Mouse (Mus musculus): Measurements from ENCODE around the gene Plin5. TPM values are rescaled to one million over a fixed set of nuclear protein-coding genes. Genes with fewer than 3 reads are reported as not detected.
"Not testable (repeated sequence)": the region's sequence is repeated elsewhere in the genome, so short reads cannot be mapped to it uniquely, and the experiment has no call there.

The Plin5 gene
- polyA plus RNA-seq, 1 experiment from 2014 or later = 1.2 TPM

DNA sequence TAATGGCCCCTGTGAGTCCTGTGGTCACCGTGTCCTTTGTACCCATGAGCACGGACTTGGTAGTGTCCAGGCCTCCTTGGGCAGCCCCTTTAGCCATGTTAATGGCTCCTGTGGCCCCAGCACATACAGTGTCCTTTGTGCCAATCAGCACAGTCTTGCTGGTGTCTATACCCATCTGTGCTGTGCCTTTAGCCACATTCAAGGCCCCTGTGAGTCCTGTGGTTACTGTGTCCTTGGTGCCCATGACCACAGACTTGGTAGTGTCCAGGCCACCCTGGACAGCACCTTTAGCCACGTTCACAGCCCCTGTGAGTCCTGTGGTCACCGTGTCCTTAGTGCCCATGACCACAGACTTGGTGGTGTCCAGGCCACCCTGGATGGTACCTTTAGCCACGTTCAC is 12.6 kb downstream of the Plin5 start:
- not testable (repeated sequence) for H3K4me3 ChIP-seq (replicated peaks); H3K27ac ChIP-seq (replicated peaks); H3K9me3 ChIP-seq (replicated peaks); H3K27me3 ChIP-seq; ATAC-seq (ENCODE audit: insufficient number of reproducible peaks, low FRiP score, low TSS enrichment, low read depth); H3K4me1 ChIP-seq; H3K9ac ChIP-seq; H3K4me2 ChIP-seq (replicated peaks)
- H3K36me3 ChIP-seq = peaks cover 40% of the 10 kb centered on the region
- WGBS = 92% methylated on average over 2 of the region's 5 CpGs

DNA sequence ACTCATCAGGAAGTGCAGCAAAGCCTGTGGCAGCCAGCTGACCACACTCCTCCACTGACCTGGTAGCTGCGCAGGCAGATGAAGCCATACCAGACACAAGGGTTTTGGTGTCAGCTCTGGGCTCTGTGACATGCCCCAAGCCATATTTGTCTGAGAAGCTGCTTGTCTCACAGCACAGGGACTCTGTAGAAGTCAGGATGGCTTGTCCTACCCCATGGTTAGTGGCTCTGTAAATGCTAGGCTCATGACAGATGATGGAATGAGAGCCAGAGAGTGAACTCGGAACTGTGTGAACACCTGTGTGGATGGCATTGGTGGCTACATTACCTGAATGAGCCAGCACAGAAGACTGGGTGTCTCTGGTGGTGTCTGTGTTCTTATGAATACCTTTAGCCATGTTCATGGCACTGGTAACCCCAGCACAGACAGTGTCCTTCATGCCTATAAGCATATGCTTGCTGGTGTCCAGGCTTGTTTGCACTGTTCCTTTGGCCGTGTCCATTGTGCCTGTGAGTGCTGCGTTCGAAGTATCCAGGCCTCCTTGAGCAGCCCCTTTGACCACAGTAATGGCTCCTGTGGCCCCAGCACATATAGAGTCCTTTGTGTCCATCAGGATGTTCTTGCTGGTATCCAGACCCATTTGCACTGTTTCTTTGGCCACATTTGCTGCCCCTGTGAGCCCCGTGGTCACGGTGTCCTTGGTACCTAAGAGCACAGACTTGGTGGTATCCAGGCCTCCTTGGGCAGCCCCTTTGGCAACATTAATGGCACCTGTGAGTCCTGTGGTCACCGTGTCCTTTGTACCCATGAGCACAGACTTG is 13.7 kb downstream of the Plin5 start:
- 93% methylated on average over 8 of the region's 8 CpGs for WGBS
- Histone ChIP-seq H3K36me3 (peaks cover 49% of the 10 kb centered on the region), H3K4me2 (replicated peaks) (no peak overlapping the region), H3K9me3 (replicated peaks) (no peaks in the 10 kb centered on the region), H3K4me3 (replicated peaks) (no peak overlapping the region), H3K4me1 (no peaks in the 10 kb centered on the region), H3K27me3 (no peaks in the 10 kb centered on the region), H3K9ac (no peak overlapping the region), H3K27ac (replicated peaks) (no peak overlapping the region)
- ATAC-seq (ENCODE audit: insufficient number of reproducible peaks, low FRiP score, low TSS enrichment, low read depth) = no peak

DNA sequence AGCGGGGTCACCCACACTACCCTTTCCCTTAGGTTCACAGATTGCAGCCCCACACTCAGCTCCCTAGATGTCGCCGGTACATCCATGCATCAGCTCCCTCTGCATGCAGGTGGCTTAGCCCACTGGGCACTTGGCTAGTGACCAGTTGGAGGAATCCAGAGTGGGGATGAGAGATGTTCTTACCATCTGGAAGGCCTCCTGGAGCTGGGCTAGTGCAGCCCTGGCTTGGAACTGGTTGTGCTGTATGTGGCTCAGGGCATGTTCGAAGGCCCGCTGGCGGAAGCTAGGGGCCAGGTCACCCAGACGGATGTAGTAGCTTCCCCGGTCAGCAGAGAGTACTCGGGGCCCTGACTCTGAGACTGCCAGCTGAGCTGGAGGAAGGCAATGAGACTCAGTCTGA is 14.5 kb downstream of the Plin5 start:
- Histone ChIP-seq H3K4me3 (replicated peaks) (no peak overlapping the region), H3K4me1 (no peaks in the 10 kb centered on the region), H3K9me3 (replicated peaks) (no peaks in the 10 kb centered on the region), H3K27me3 (no peaks in the 10 kb centered on the region), H3K27ac (replicated peaks) (no peak overlapping the region), H3K36me3 (peaks cover 56% of the 10 kb centered on the region), H3K4me2 (replicated peaks) (no peak overlapping the region), H3K9ac (no peak overlapping the region)
- no peak for ATAC-seq (ENCODE audit: insufficient number of reproducible peaks, low FRiP score, low TSS enrichment, low read depth)
- 94% methylated on average over 9 of the region's 9 CpGs for WGBS

DNA sequence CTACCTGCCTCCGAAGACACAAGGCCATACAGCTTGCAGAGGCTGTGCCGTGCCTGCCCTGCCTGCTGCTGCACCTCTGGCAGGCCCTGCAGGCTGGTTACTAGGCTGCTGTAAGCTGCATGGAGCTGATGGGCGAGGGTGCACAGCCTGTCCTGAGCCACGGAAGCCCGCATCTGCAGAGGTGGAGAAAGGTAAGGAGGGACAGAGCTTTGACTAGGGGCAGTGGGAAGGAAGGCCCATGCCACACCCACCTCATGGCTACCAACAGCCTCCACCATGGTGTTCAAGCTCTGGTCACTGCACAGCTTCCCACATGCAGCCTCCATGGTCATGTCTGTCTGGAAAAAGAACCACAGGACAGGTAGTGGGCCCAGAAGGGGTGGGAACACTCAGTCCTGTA is 15.2 kb downstream of the Plin5 start:
- 84% methylated on average over 5 of the region's 5 CpGs for WGBS
- peaks cover 64% of the 10 kb centered on the region for H3K36me3 ChIP-seq
- H3K27me3 ChIP-seq = no peaks in the 10 kb centered on the region
- H3K9me3 ChIP-seq (replicated peaks) = no peaks in the 10 kb centered on the region
- H3K4me1 ChIP-seq = no peaks in the 10 kb centered on the region
- no peak overlapping the region for H3K4me2 ChIP-seq (replicated peaks)
- H3K4me3 ChIP-seq (replicated peaks) = no peak overlapping the region
- ATAC-seq (ENCODE audit: insufficient number of reproducible peaks, low FRiP score, low TSS enrichment, low read depth) = no peak
- no peak overlapping the region for H3K27ac ChIP-seq (replicated peaks)
- no peak overlapping the region for H3K9ac ChIP-seq

DNA sequence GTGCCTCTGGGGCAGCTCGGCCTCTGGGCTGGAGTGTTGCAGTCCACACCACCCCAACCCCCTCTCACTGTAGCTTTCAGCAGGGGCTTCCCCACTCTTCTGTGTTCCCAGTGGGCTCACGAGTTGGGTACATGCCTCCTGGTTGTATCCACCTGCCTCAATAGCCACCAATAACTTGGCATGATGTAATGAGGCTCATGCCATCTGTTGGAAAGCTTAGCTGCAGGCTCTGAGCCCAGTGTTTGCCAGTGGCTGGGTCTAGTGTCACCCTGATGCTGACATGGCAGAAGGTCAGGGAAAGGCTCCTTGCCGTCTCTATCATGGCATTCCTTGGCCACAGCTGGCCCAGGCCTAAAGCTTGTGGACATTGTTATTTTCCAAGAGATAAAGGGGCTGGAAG is 16.6 kb downstream of the Plin5 start:
- H3K4me1 ChIP-seq = no peaks in the 10 kb centered on the region
- H3K9ac ChIP-seq = no peak overlapping the region
- no peak overlapping the region for H3K27ac ChIP-seq (replicated peaks)
- 91% methylated on average over 3 of the region's 3 CpGs for WGBS
- no peak overlapping the region for H3K4me3 ChIP-seq (replicated peaks)
- no peaks in the 10 kb centered on the region for H3K9me3 ChIP-seq (replicated peaks)
- H3K27me3 ChIP-seq = no peaks in the 10 kb centered on the region
- peaks cover 78% of the 10 kb centered on the region for H3K36me3 ChIP-seq
- H3K4me2 ChIP-seq (replicated peaks) = no peak overlapping the region
- ATAC-seq (ENCODE audit: insufficient number of reproducible peaks, low FRiP score, low TSS enrichment, low read depth) = no peak

DNA sequence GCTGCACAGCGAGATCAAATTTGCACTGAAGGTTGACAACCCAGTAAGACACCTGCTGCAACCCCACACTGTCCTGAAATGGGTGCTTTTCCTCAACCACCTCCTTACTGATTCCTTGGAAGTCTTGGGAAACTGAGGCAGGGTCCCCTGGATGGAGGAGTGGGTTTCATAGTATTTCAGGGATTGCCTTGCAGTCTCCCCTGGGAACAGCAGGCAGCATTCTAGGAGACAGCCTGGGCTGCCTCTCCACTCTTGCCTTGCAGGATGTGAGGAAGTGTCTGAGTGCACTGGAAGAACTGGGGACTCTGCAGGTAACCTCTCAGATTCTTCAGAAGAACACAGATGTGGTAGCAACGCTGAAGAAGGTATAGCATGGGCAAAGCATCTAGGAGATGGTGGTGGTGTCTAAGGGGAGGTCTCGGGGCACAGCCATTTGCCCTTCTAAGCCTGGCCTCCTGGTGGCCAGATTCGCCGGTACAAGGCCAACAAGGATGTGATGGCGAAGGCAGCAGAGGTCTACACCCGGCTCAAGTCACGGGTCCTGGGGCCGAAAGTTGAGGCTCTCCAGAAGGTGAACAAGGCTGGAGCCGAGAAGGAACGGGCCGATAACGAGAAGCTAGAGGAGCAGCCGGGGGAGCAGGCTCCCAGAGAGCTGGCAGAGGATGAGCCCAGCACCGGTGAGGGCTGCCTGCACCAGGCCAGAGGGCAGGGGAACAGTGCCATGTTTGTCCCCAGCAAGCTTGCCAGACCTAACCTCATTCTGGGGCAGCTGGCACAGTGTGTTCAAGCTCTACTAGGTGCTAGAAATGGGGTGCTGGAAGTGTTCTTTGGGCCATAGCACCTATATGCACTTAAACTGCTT is 18.5 kb downstream of the Plin5 start:
- ATAC-seq (ENCODE audit: insufficient number of reproducible peaks, low FRiP score, low TSS enrichment, low read depth) = no peak
- no peaks in the 10 kb centered on the region for H3K9me3 ChIP-seq (replicated peaks)
- peaks cover 80% of the 10 kb centered on the region for H3K36me3 ChIP-seq
- no peak overlapping the region for H3K9ac ChIP-seq
- H3K4me1 ChIP-seq = no peaks in the 10 kb centered on the region
- no peak overlapping the region for H3K4me2 ChIP-seq (replicated peaks)
- H3K4me3 ChIP-seq (replicated peaks) = no peak overlapping the region
- H3K27me3 ChIP-seq = no peaks in the 10 kb centered on the region
- no peak overlapping the region for H3K27ac ChIP-seq (replicated peaks)
- WGBS = 88% methylated on average over 15 of the region's 15 CpGs

DNA sequence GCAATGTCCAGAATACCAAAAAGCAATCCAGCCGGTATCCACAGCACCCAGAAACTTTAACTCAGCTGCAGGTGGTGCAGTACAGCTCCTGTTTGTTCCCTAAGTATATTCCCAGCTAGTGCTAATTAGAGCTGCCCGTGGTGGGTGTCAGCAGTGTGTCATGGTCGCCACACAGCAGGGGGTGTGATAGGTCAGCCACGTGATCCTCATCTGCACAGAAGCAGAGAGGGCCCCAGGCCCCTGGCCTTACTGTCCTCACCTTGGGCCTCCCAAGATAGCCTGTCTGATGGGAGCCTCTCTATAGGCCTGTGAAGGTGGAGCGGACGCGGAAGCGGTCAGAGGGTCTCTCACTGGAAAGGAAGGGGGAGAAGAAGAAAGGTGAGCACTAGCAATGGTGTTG is 19.2 kb downstream of the Plin5 start:
- 89% methylated on average over 8 of the region's 8 CpGs for WGBS
- H3K4me1 ChIP-seq = peaks cover 4% of the 10 kb centered on the region; the same call in 1 of the 2 replicates
- no peaks in the 10 kb centered on the region for H3K27me3 ChIP-seq
- no peak overlapping the region for H3K9ac ChIP-seq
- ATAC-seq (ENCODE audit: insufficient number of reproducible peaks, low FRiP score, low TSS enrichment, low read depth) = no peak
- H3K4me3 ChIP-seq (replicated peaks) = no peak overlapping the region
- H3K9me3 ChIP-seq (replicated peaks) = no peaks in the 10 kb centered on the region
- H3K27ac ChIP-seq (replicated peaks) = no peak overlapping the region
- H3K4me2 ChIP-seq (replicated peaks) = no peak overlapping the region
- H3K36me3 ChIP-seq = peaks cover 82% of the 10 kb centered on the region

DNA sequence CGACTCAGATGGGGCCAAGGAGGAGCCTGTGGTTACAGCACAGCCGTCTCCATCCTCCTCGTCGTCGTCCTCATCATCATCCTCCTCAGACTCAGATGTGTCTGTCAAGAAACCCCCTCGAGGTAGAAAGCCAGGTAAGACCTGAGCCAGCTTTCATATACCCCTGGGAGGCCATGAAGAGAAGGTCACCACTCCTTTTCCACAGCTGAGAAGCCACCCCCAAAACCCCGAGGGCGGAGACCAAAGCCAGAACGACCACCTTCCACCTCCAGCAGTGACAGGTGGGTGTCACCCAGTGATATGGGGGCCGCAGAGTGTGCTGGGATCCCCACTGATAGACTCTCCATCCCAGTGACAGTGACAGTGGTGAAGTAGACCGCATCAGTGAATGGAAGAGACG is 20.5 kb downstream of the Plin5 start:
- WGBS = 85% methylated on average over 12 of the region's 12 CpGs
- no peak overlapping the region for H3K27ac ChIP-seq (replicated peaks)
- peaks cover 5% of the 10 kb centered on the region; the same call in 1 of the 2 replicates for H3K4me1 ChIP-seq
- no peaks in the 10 kb centered on the region for H3K9me3 ChIP-seq (replicated peaks)
- H3K4me2 ChIP-seq (replicated peaks) = no peak overlapping the region
- H3K36me3 ChIP-seq = peaks cover 70% of the 10 kb centered on the region
- no peak overlapping the region for H3K9ac ChIP-seq
- ATAC-seq (ENCODE audit: insufficient number of reproducible peaks, low FRiP score, low TSS enrichment, low read depth) = no peak
- no peak overlapping the region for H3K4me3 ChIP-seq (replicated peaks)
- H3K27me3 ChIP-seq = no peaks in the 10 kb centered on the region

DNA sequence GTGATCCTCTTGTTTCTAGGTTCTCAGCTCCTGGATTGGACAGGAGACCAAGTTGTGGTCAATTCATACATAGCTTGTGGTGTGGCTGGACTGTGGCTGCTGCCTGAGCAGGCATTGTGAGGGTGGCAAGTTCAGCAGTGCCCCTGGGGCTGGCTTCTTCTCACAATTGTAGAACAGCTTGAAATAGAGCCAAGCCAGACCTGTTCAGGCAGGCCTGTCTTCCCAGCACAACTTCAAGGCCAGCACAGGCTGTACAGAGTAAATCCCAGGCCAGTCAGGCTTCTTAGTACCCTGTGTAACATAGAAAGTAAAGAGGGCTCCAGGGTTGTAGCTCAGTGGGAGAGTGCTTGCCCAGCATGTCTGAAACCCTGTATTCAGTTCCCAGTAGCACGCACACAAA is 24.6 kb downstream of the Plin5 start:
- no peak overlapping the region for H3K27ac ChIP-seq (replicated peaks)
- H3K9ac ChIP-seq = 0 out of 2 replicates have a peak overlapping the region, but pooled peaks have one; percentile 21
- 69% methylated on average over 1 of the region's 1 CpGs for WGBS
- no peak for ATAC-seq (ENCODE audit: insufficient number of reproducible peaks, low FRiP score, low TSS enrichment, low read depth)
- no peaks in the 10 kb centered on the region for H3K27me3 ChIP-seq
- no peak overlapping the region for H3K4me3 ChIP-seq (replicated peaks)
- peaks cover 5% of the 10 kb centered on the region; the same call in 1 of the 2 replicates for H3K4me1 ChIP-seq
- H3K4me2 ChIP-seq (replicated peaks) = no peak overlapping the region
- no peaks in the 10 kb centered on the region for H3K9me3 ChIP-seq (replicated peaks)
- peaks cover 46% of the 10 kb centered on the region for H3K36me3 ChIP-seq

DNA sequence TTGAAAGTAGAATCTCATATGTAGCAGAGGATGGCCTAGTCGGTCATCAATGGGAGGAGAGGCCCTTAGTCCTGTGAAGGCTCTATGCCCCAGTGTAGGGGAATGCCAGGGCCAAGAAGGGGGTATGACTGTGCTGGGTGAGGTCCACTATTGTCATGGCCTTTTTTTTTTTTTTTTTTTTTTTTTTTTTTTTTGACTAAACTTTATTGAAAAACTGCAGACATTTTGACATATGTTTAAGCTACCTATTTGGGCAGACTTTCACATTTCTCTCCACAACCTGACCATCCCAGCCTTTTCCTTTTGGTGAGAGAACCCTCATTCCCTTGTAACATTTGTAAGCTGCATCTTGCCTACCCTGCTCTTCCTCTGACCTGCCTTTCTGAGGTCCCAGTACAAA is 25.1 kb downstream of the Plin5 start:
- Histone ChIP-seq H3K4me1 (peaks cover 5% of the 10 kb centered on the region; the same call in 1 of the 2 replicates), H3K36me3 (peaks cover 44% of the 10 kb centered on the region), H3K9ac (no peak overlapping the region), H3K27me3 (no peaks in the 10 kb centered on the region), H3K4me2 (replicated peaks) (no peak overlapping the region), H3K9me3 (replicated peaks) (no peaks in the 10 kb centered on the region), H3K4me3 (replicated peaks) (no peak overlapping the region), H3K27ac (replicated peaks) (no peak overlapping the region)
- ATAC-seq (ENCODE audit: insufficient number of reproducible peaks, low FRiP score, low TSS enrichment, low read depth) = no peak
- WGBS = 94% methylated on average over 1 of the region's 1 CpGs

DNA sequence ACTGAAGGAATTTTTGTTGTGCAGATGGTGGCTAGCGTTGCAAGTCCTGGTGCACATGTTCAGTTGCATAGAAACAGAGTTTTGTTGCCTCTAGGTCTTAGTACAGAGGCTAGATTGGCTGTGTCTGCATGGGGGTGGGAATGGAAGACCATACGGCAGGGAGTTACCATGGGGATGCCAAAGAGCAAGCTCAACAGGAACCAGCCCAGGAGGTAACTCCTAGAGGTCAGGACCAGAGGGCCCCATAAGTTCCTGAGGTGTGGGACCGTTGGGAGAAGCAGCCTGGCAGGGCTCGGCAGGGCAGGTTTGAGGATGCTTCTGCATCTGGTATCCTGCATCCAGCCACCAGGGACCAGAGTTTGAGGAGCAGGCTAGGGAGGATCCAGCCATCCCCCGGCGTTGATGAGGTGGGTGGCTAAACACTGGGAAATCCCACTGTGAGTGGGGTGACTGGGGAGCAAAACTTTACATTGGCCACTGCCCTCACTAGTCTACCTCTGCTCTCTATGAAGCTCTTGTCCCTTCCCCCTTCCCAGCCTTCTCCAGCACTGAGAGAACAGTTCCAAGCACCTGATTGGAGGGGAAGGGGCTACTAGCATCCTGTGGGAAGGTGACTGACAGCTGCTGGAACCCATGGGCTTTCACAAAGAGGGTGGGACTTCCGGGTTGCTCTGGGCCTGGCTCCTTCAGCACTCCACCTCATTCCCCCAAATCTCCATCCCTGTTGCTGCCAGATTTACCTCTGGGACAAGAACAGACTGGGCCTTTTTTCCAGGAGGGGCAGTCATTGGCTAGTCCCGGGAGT is 36.4 kb downstream of the Plin5 start:
- Histone ChIP-seq H3K4me3 (replicated peaks) (peak overlapping the region; percentile 92), H3K36me3 (peaks cover 23% of the 10 kb centered on the region), H3K4me2 (replicated peaks) (peak overlapping the region; percentile 92), H3K27ac (replicated peaks) (0 out of 2 replicates have a peak overlapping the region, but pooled peaks have one; percentile 28), H3K27me3 (no peaks in the 10 kb centered on the region), H3K4me1 (peaks cover 27% of the 10 kb centered on the region), H3K9me3 (replicated peaks) (no peaks in the 10 kb centered on the region), H3K9ac (peak overlapping the region; percentile 83)
- ATAC-seq (ENCODE audit: insufficient number of reproducible peaks, low FRiP score, low TSS enrichment, low read depth) = peak; percentile 32
- WGBS = 7% methylated on average over 8 of the region's 8 CpGs
